In the genomic region with DNA sequence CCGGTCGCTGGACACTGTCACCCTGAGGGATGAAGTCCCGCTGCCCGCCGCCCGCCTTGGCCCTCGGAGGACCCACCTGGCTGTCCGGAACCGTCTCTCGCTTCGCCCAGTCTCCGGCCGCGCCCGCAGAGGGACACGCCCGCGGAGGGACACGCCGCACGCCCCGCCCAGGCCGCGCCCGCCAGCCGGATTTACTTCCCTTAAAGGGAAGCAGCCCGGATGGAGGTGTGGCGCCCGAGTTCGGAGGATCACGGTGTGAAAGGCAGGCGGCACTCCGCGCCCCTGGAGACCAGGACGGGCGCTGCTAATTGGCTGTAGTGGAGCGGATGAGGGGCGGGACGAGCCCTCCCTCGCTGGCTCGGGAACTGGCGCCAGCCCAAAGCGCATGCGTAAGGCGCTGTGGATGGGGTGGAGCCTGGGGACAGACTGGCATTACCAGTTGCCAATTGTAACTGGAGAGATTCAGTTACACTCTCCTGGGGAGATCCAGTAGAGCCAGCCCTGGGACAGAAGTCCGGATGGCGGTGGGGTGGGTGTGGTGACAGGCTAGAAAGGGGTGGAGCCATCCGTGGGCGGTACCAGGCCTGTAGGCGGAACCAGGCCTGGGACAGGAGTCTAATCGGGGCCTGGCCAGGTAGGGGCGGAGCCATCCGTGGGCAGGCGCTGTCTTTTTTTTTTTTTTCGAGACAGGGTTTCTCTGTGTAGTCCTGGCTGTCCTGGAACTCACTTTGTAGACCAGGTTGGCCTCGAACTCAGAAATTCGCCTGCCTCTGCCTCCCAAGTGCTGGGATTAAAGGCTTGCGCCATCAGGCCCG, we compare ENCODE assay signal across 8 mouse cellular contexts. TPM values are rescaled to one million over a fixed set of nuclear protein-coding genes. Genes with fewer than 3 reads are reported as not detected.
DNase-seq lines count a peak whose midpoint lies in the region; ATAC-seq lines count a peak whose summit lies in the region.

A gene (minus strand): TSS at position 257 of the 815 bp plus-strand sequence.
A gene (plus strand): TSS at position 464 of the 815 bp plus-strand sequence.

- 0 out of 2 replicates have a peak, but pooled peaks cover 2% of the 10 kb centered on the region for H3K36me3 ChIP-seq in hindbrain, embryonic 16.5 days (ENCODE audit: control insufficient read depth, insufficient read depth, low read length)
- H3K36me3 ChIP-seq in macrophage (ENCODE audit: inconsistent target): peaks cover 1% of the 10 kb centered on the region

- WGBS in hindbrain, embryonic 16.5 days: 1% methylated on average over 58 of the region's 59 CpGs
- 0% methylated on average over 55 of the region's 59 CpGs for WGBS in macrophage (ENCODE audit: missing documents)

- H3K27ac ChIP-seq in hindbrain, embryonic 16.5 days (ENCODE audit: low read depth, low read length): peak within 1 kb of the TSS; percentile 82
- H3K27ac ChIP-seq in macrophage: peak within 1 kb of the TSS; percentile 67

- H3K27me3 ChIP-seq in hindbrain, embryonic 16.5 days (replicated peaks; ENCODE audit: control insufficient read depth, insufficient read depth, low read length): no peaks in the 10 kb centered on the region

- H3K9ac ChIP-seq in hindbrain, embryonic 16.5 days (ENCODE audit: low read depth, low read length): peak within 1 kb of the TSS; percentile 77

- H3K79me2 ChIP-seq in macrophage (ENCODE audit: inconsistent target): peaks cover 46% of the 10 kb centered on the region

- no peaks in the 10 kb centered on the region for H3K9me3 ChIP-seq in hindbrain, embryonic 16.5 days (ENCODE audit: control insufficient read depth, low read length)

- peak within 1 kb of the TSS; percentile 61 for H3K4me3 ChIP-seq in hindbrain, embryonic 16.5 days (ENCODE audit: low read length)
- peak within 1 kb of the TSS; percentile 84 for H3K4me3 ChIP-seq in macrophage (ENCODE audit: inconsistent target)

- H3K4me1 ChIP-seq in hindbrain, embryonic 16.5 days (ENCODE audit: control insufficient read depth, insufficient read depth, low read depth, low read length): peaks cover 40% of the 10 kb centered on the region

- DNase-seq in WW6 (ENCODE audit: low read depth, low spot score): peak; percentile 97
- peak; percentile 94 to 97 for DNase-seq in cerebellum, postnatal 4 days (ENCODE audit: low spot score in 2 of 2)
- DNase-seq in gastrocnemius, adult 18-20 months (ENCODE audit: low spot score): peak; percentile 99
- DNase-seq in left cerebral cortex, adult 18-20 months (ENCODE audit: low spot score in 2 of 2): peak; percentile 97 to 99
- DNase-seq in right cerebral cortex, adult 18-20 months: peak; percentile 99
- DNase-seq in urinary bladder, postnatal 10 days (ENCODE audit: low spot score): peak; percentile 95

- H3K4me2 ChIP-seq in hindbrain, embryonic 16.5 days (ENCODE audit: low read length): peak within 1 kb of the TSS; percentile 84

- ATAC-seq in hindbrain, embryonic 16.5 days: peak; percentile 97

RNA-seq across cellular contexts. Expression of the first gene that starts in this region (rescaled TPM):
- 1 to 10 TPM; 2.3 to 4.1 TPM for total RNA-seq in gastrocnemius, adult 18-20 months (2021)
- polyA plus RNA-seq in hindbrain, embryonic 16.5 days (2015; fragmentation: Nextera tagmentation; extraction: Ambion mirVana): 56.9 and 59.5 TPM in 2 replicates
- total RNA-seq in left cerebral cortex, adult 18-20 months (2021): 10 to 100 TPM; 17.1 to 17.2 TPM
- 10 to 100 TPM; 24.0 to 85.6 (median 50.0) TPM for total RNA-seq in macrophage (2018; cell fraction: chromatin; rRNA removed)
- 10 to 100 TPM; 42.5 to 58.5 (median 53.2) TPM for total RNA-seq in macrophage (2018; cell fraction: cytosol; rRNA removed)
- 10 to 100 TPM; 29.7 to 68.5 (median 43.5) TPM for total RNA-seq in macrophage (2018; cell fraction: nucleus; rRNA removed)
- 34.5 to 48.6 TPM (median 44.2 TPM) in 3 replicates for polyA plus RNA-seq in macrophage (2018)

RNA-seq across cellular contexts. Expression of the second gene that starts in this region (rescaled TPM):
- 1 to 10 TPM in 1 of 2 experiments, under 1 TPM in 1; 0.91 to 1.9 TPM for total RNA-seq in gastrocnemius, adult 18-20 months (2021)
- 43.7 and 50.4 TPM in 2 replicates for polyA plus RNA-seq in hindbrain, embryonic 16.5 days (2015; fragmentation: Nextera tagmentation; extraction: Ambion mirVana)
- total RNA-seq in left cerebral cortex, adult 18-20 months (2021): 10 to 100 TPM; 42.6 to 45.2 TPM
- 10 to 100 TPM in 24 of 26 experiments, 1 to 10 TPM in 2; 6.5 to 49.9 (median 24.1) TPM for total RNA-seq in macrophage (2018; cell fraction: chromatin; rRNA removed)
- total RNA-seq in macrophage (2018; cell fraction: cytosol; rRNA removed): 1 to 10 TPM; 1.4 to 4.2 (median 2.3) TPM
- 10 to 100 TPM in 15 of 26 experiments, 1 to 10 TPM in 11; 3.1 to 26.8 (median 11.3) TPM for total RNA-seq in macrophage (2018; cell fraction: nucleus; rRNA removed)
- polyA plus RNA-seq in macrophage (2018): 1.9 to 5.5 TPM (median 2.3 TPM) in 3 replicates

Comparison
In these comparisons a context has a peak if more than half of its experiments do, and no peak if none do; other contexts are left out.
1. Peak in every context shown above with its lines: DNase-seq, ATAC-seq, H3K4me3 ChIP-seq and H3K27ac ChIP-seq.
2. RNA of the second gene that starts in this region (total RNA-seq): 42.6 to 45.2 TPM in left cerebral cortex, adult 18-20 months; 0.91 to 1.9 TPM in gastrocnemius, adult 18-20 months; every median in the first group is over 10 times any median in the second.